ENCODE assay signal across 10 mouse cellular contexts in genomic region chr1:52521436-52521993, GRCm38 (mm10). TPM values are rescaled to one million over a fixed set of nuclear protein-coding genes. Genes with fewer than 3 reads are reported as not detected.
DNase-seq lines count a peak whose midpoint lies in the region; ATAC-seq and TF ChIP-seq lines count a peak whose summit lies in the region.
"Had no signal": no experiment of that assay in that cellular context is flagged by ENCODE, and none has a peak within 500 bp of the region (broad histone marks: within the 10 kb centered on the region; RNA-seq: fewer than 3 reads in every experiment).

No protein-coding gene starts in this region.

- no peak for TF ChIP-seq CTCF in CH12.LX (conservative IDR thresholded peaks at IDR 0.05 in 1 of 2, IDR thresholded peaks at IDR 0.05 in 1 of 2; ENCODE audit: low read depth in 2 of 2, low read length in 2 of 2)
- TF ChIP-seq CTCF in liver, postnatal 0 days (IDR thresholded peaks at IDR 0.05; ENCODE audit: low read depth) = no peak

- ATAC-seq in forebrain, embryonic 13.5 days = peak; percentile 73
- peak; percentile 80 for ATAC-seq in forebrain, embryonic 14.5 days
- ATAC-seq in liver, postnatal 0 days = no peak

- TF ChIP-seq POLR2A in CH12.LX (IDR thresholded peaks at IDR 0.05; ENCODE audit: low read depth, low read length) = no peak

- intact Hi-C loops in left cerebral cortex, postnatal 4 days (cut with DNase I) = no loop called here

- no peak for TF ChIP-seq RAD21 in CH12.LX (IDR thresholded peaks at IDR 0.05; ENCODE audit: low read depth, low read length)

- H3K4me1 ChIP-seq in forebrain, embryonic 13.5 days = peaks cover 16% of the 10 kb centered on the region; the same call in 1 of the 2 replicates
- peaks cover 7% of the 10 kb centered on the region; the same call in 1 of the 2 replicates for H3K4me1 ChIP-seq in forebrain, embryonic 10.5 days
- H3K4me1 ChIP-seq in CH12.LX (ENCODE audit: control insufficient read depth in 1 of 2, insufficient read depth in 2 of 2) = peaks cover 0 to 11% of the 10 kb centered on the region in 2 experiments; a peak in 2 of 4 replicates
- peaks cover 3% of the 10 kb centered on the region; the same call in 1 of the 2 replicates for H3K4me1 ChIP-seq in forebrain, embryonic 14.5 days (ENCODE audit: control insufficient read depth, insufficient read depth, low read length)
- no peaks in the 10 kb centered on the region for H3K4me1 ChIP-seq in liver, postnatal 0 days (ENCODE audit: insufficient read depth)
- H3K4me1 ChIP-seq: hindbrain, embryonic 15.5 days; neural tube, embryonic 12.5 days had no signal

- WGBS in forebrain, embryonic 13.5 days = 57% methylated on average over 8 of the region's 8 CpGs
- 73% methylated on average over 8 of the region's 8 CpGs for WGBS in forebrain, embryonic 10.5 days
- WGBS in forebrain, embryonic 14.5 days = 54% methylated on average over 8 of the region's 8 CpGs
- 64% methylated on average over 8 of the region's 8 CpGs for WGBS in liver, postnatal 0 days (ENCODE audit: insufficient replicate concordance)

- no peaks in the 10 kb centered on the region for H3K79me2 ChIP-seq in CH12.LX (replicated peaks; ENCODE audit: control insufficient read depth, extremely low read depth, insufficient read depth, poor library complexity, severe bottlenecking)

- peak overlapping the region; percentile 44 for H3K27ac ChIP-seq in forebrain, embryonic 13.5 days
- no peak overlapping the region for H3K27ac ChIP-seq in forebrain, embryonic 10.5 days
- no peak overlapping the region for H3K27ac ChIP-seq in CH12.LX (ENCODE audit: insufficient read depth, low read depth)
- H3K27ac ChIP-seq in forebrain, embryonic 14.5 days (ENCODE audit: low read depth, low read length) = peak overlapping the region; percentile 72; the same call in 1 of the 2 replicates
- H3K27ac ChIP-seq in liver, postnatal 0 days (ENCODE audit: low read depth) = no peak overlapping the region
- H3K27ac ChIP-seq: hindbrain, embryonic 15.5 days; neural tube, embryonic 12.5 days had no signal

- dilution Hi-C loops in CH12.LX (cut with MboI; ENCODE audit: extremely low pct_ligation_motif_present, extremely low pct_unique_long_range_greater_than_20kb, low sequenced_read_pairs) = no loop called here

- no peaks in the 10 kb centered on the region for H3K27me3 ChIP-seq in forebrain, embryonic 13.5 days
- H3K27me3 ChIP-seq in forebrain, embryonic 10.5 days (ENCODE audit: poor library complexity, severe bottlenecking) = no peaks in the 10 kb centered on the region
- no peaks in the 10 kb centered on the region for H3K27me3 ChIP-seq in CH12.LX (replicated peaks)
- H3K27me3 ChIP-seq in forebrain, embryonic 14.5 days (replicated peaks; ENCODE audit: control insufficient read depth, insufficient read depth, low read length) = no peaks in the 10 kb centered on the region
- no peaks in the 10 kb centered on the region for H3K27me3 ChIP-seq in liver, postnatal 0 days (ENCODE audit: insufficient read depth, low read length)
- H3K27me3 ChIP-seq: hindbrain, embryonic 15.5 days; neural tube, embryonic 12.5 days had no signal

- H3K36me3 ChIP-seq in forebrain, embryonic 13.5 days (ENCODE audit: poor library complexity, severe bottlenecking) = no peaks in the 10 kb centered on the region
- no peaks in the 10 kb centered on the region for H3K36me3 ChIP-seq in forebrain, embryonic 10.5 days (replicated peaks)
- no peaks in the 10 kb centered on the region for H3K36me3 ChIP-seq in CH12.LX (replicated peaks in 1 of 2; ENCODE audit: control insufficient read depth in 1 of 2, insufficient read depth in 1 of 2, low read length in 1 of 2)
- no peaks in the 10 kb centered on the region for H3K36me3 ChIP-seq in forebrain, embryonic 14.5 days (ENCODE audit: control insufficient read depth, insufficient read depth, low read length)
- no peaks in the 10 kb centered on the region for H3K36me3 ChIP-seq in liver, postnatal 0 days (replicated peaks; ENCODE audit: insufficient read depth, low read length)
- H3K36me3 ChIP-seq: hindbrain, embryonic 15.5 days; neural tube, embryonic 12.5 days had no signal

- no peak overlapping the region for H3K9ac ChIP-seq in forebrain, embryonic 13.5 days
- H3K9ac ChIP-seq in CH12.LX (ENCODE audit: insufficient read depth, low read depth) = no peak overlapping the region
- no peak overlapping the region for H3K9ac ChIP-seq in forebrain, embryonic 14.5 days (ENCODE audit: low read length)
- H3K9ac ChIP-seq in liver, postnatal 0 days (replicated peaks) = no peak overlapping the region
- H3K9ac ChIP-seq: hindbrain, embryonic 15.5 days; neural tube, embryonic 12.5 days had no signal

- no peak overlapping the region for H3K4me3 ChIP-seq in forebrain, embryonic 13.5 days
- no peak overlapping the region for H3K4me3 ChIP-seq in forebrain, embryonic 10.5 days
- H3K4me3 ChIP-seq in CH12.LX (replicated peaks in 1 of 3; ENCODE audit: low read depth in 2 of 3, low read length in 2 of 3, poor library complexity in 1 of 3) = no peak overlapping the region
- H3K4me3 ChIP-seq in forebrain, embryonic 14.5 days (ENCODE audit: low read depth, low read length) = no peak overlapping the region
- H3K4me3 ChIP-seq in liver, postnatal 0 days (ENCODE audit: low read depth, low read length) = no peak overlapping the region
- H3K4me3 ChIP-seq: hindbrain, embryonic 15.5 days; neural tube, embryonic 12.5 days had no signal

- no peak overlapping the region for H3K4me2 ChIP-seq in forebrain, embryonic 13.5 days
- no peak overlapping the region for H3K4me2 ChIP-seq in CH12.LX (ENCODE audit: insufficient read depth, low read depth, poor library complexity, severe bottlenecking)
- H3K4me2 ChIP-seq in forebrain, embryonic 14.5 days (ENCODE audit: low read length) = no peak overlapping the region
- no peak overlapping the region for H3K4me2 ChIP-seq in liver, postnatal 0 days (ENCODE audit: low read depth, low read length)
- H3K4me2 ChIP-seq: hindbrain, embryonic 15.5 days; neural tube, embryonic 12.5 days had no signal

- H3K9me3 ChIP-seq in forebrain, embryonic 13.5 days (replicated peaks) = no peaks in the 10 kb centered on the region
- no peaks in the 10 kb centered on the region for H3K9me3 ChIP-seq in forebrain, embryonic 10.5 days
- H3K9me3 ChIP-seq in CH12.LX (replicated peaks; ENCODE audit: low read length) = no peaks in the 10 kb centered on the region
- H3K9me3 ChIP-seq in forebrain, embryonic 14.5 days (replicated peaks; ENCODE audit: control insufficient read depth, low read length) = no peaks in the 10 kb centered on the region
- no peaks in the 10 kb centered on the region for H3K9me3 ChIP-seq in liver, postnatal 0 days (ENCODE audit: low read length)
- H3K9me3 ChIP-seq: hindbrain, embryonic 15.5 days; neural tube, embryonic 12.5 days had no signal

- no peak for DNase-seq in forebrain, embryonic 10.5 days (ENCODE audit: extremely low spot score, low spot score)
- DNase-seq in CH12.LX (ENCODE audit: extremely low read depth) = no peak
- peak; percentile 76 for DNase-seq in forebrain, embryonic 14.5 days (ENCODE audit: low spot score)
- peak; percentile 80 for DNase-seq in left cerebral cortex, postnatal 4 days
- DNase-seq in retina, postnatal 1 day = no peak
- DNase-seq in liver, postnatal 0 days = no peak
- DNase-seq in thymus, adult 18-20 months = no peak

- TF ChIP-seq EP300 in CH12.LX (IDR thresholded peaks at IDR 0.05; ENCODE audit: low read length) = no peak
- no peak for TF ChIP-seq EP300 in liver, postnatal 0 days (IDR thresholded peaks at IDR 0.05; ENCODE audit: low read depth)

- in situ Hi-C loops in CH12.LX (cut with MboI; ENCODE audit: low pct_ligation_motif_present, low pct_unique_long_range_greater_than_20kb, low sequenced_read_pairs) = no loop called here

TF ChIP-seq in CH12.LX, 34 proteins besides CTCF, POLR2A, EP300 and RAD21:
- TF ChIP-seq RCOR1 (conservative IDR thresholded peaks at IDR 0.05; ENCODE audit: low read depth, low read length) = no peak
- TF ChIP-seq IRF4 (IDR thresholded peaks at IDR 0.05; ENCODE audit: low read depth, low read length) = peak; percentile 30; the same call in 1 of the 2 replicates

RNA-seq across cellular contexts. Expression of gene Nab1, which starts 21.0 kb away (rescaled TPM):
- 8.5 and 10.4 TPM in 2 replicates for polyA plus RNA-seq in forebrain, embryonic 13.5 days (2015; fragmentation: Nextera tagmentation; extraction: Ambion mirVana)
- 2.7 and 3.8 TPM in 2 replicates for polyA plus RNA-seq in forebrain, embryonic 10.5 days (2016; fragmentation: Nextera tagmentation; extraction: Ambion mirVana)
- total RNA-seq in CH12.LX (2012; rRNA removed) = 13.8 and 16.7 TPM in 2 replicates
- 18.7 and 20.1 TPM in 2 replicates for total RNA-seq in CH12.LX (2014; rRNA removed)
- polyA plus RNA-seq in CH12.LX (2012; ENCODE audit: insufficient read length, low read depth) = 18.9 and 19.0 TPM in 2 replicates
- polyA plus RNA-seq in forebrain, embryonic 14.5 days (2014; fragmentation: Nextera tagmentation; extraction: Ambion mirVana) = 6.1 and 8.5 TPM in 2 replicates
- total RNA-seq in left cerebral cortex, postnatal 4 days (2021) = 10 to 100 TPM; 33.9 to 35.4 TPM
- 20.3 and 20.9 TPM in 2 replicates for polyA plus RNA-seq in liver, postnatal 0 days (2015; fragmentation: Nextera tagmentation; extraction: Ambion mirVana)

Comparison
In these comparisons a context has a peak if more than half of its experiments do, and no peak if none do; other contexts are left out.
1. H3K27ac ChIP-seq: peak in forebrain, embryonic 13.5 days (single experiment) and forebrain, embryonic 14.5 days (single experiment); none in forebrain, embryonic 10.5 days (single experiment), CH12.LX (single experiment) and liver, postnatal 0 days (single experiment).
2. DNase-seq: peak in forebrain, embryonic 14.5 days (single experiment) and left cerebral cortex, postnatal 4 days (single experiment); none in forebrain, embryonic 10.5 days (single experiment), CH12.LX (single experiment), retina, postnatal 1 day (single experiment), liver, postnatal 0 days (single experiment) and thymus, adult 18-20 months (0 of 2).